Mouse (Mus musculus): ENCODE measurements at regions not wholly inside any gene's neighbourhood (a gene's known extent, or its start where the extent isn't known, plus 50 kb on each side); places are given as distances from the start of the nearest gene placed in this dataset.

DNA sequence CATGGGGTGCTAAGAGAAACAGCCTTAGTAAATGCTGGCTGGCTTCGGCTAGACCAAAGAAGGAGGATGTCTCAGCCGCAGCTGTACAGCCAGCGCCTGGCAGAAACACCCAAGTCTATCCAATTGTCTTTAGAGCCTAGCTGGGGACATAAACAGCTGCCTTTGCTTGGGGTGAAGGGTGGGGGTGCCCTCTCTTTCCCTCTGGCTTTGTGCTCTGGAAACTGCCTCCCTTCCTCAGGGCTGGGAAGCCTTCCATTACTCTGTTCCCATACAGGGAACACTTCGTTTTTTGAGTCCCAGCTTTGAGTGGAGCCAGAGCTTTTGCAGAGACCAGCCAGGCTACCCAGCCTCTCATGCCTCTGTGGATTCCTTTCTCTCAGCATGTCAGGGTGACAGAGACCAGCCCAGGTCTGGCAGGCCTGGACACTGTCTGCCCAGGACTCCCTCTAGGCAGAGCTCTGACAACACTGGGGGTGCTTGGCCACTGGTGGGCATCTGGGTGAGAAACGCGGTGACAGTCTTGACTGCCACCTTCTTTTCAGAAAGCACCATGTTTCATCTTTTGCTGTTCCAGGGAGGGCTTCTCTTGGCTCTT is 421.2 kb upstream of the Tbx3 start:
- no peak for TF ChIP-seq GATA1 (IDR thresholded peaks at IDR 0.05; ENCODE audit: low read length)
- TF ChIP-seq TAL1 (IDR thresholded peaks at IDR 0.05; ENCODE audit: low read length), result no peak
- H3K36me3 ChIP-seq (ENCODE audit: control insufficient read depth), result no peaks in the 10 kb centered on the region
- peaks cover 5% of the 10 kb centered on the region for H3K9me3 ChIP-seq (ENCODE audit: control insufficient read depth, low read length)

DNA sequence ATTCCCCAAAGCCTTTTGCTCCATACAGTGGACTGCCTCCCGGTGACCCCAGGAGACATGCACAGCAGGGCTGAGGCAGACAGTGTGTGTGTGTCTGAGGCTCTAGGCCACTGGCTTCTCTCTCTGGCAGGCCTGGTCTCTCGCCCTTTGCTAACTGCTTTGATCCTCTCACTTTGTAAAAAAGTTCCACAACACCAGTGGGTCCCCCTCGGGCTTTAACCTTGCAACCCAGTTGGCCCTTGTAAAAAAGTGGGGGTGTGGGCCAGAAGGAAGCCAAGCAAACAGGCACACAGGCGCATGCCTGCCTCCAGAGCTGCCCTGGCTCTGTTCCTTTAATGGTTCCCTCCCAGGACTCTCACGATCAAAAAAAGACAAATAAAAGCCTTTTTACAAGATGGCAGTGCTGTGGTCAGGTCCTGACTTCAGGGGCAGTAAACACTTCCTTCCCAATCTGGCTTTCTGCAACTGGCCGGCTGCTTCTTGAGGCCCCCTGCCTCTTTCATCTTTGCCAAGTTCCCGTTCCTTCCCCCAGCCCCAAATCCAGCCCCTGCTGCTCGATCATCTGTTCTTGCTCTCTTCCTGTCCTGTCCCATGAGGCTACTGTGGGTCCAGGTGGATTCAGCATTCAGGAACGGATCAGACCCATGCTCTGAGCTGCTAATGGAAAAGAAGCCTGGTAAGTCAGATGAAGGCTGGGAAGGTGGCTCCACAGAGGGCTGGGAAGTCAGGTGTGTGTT is 419.0 kb upstream of the Tbx3 start:
- no peak overlapping the region for H3K4me3 ChIP-seq (replicated peaks)
- H3K27me3 ChIP-seq (ENCODE audit: control insufficient read depth), result no peaks in the 10 kb centered on the region
- H3K9me3 ChIP-seq (ENCODE audit: control insufficient read depth, low read length), result peaks cover 12% of the 10 kb centered on the region; the same call in 1 of the 2 replicates
- no peaks in the 10 kb centered on the region for H3K4me1 ChIP-seq (ENCODE audit: control insufficient read depth)
- no peaks in the 10 kb centered on the region for H3K36me3 ChIP-seq (ENCODE audit: control insufficient read depth)
- TF ChIP-seq GATA1 (IDR thresholded peaks at IDR 0.05; ENCODE audit: low read length), result no peak
- no peak for TF ChIP-seq TAL1 (IDR thresholded peaks at IDR 0.05; ENCODE audit: low read length)

More for the DNA sequence above, 421.2 kb upstream of the Tbx3 start:
- no peaks in the 10 kb centered on the region for H3K4me1 ChIP-seq (ENCODE audit: control insufficient read depth)
- H3K4me3 ChIP-seq (replicated peaks), result no peak overlapping the region
- H3K27me3 ChIP-seq (ENCODE audit: control insufficient read depth), result no peaks in the 10 kb centered on the region

DNA sequence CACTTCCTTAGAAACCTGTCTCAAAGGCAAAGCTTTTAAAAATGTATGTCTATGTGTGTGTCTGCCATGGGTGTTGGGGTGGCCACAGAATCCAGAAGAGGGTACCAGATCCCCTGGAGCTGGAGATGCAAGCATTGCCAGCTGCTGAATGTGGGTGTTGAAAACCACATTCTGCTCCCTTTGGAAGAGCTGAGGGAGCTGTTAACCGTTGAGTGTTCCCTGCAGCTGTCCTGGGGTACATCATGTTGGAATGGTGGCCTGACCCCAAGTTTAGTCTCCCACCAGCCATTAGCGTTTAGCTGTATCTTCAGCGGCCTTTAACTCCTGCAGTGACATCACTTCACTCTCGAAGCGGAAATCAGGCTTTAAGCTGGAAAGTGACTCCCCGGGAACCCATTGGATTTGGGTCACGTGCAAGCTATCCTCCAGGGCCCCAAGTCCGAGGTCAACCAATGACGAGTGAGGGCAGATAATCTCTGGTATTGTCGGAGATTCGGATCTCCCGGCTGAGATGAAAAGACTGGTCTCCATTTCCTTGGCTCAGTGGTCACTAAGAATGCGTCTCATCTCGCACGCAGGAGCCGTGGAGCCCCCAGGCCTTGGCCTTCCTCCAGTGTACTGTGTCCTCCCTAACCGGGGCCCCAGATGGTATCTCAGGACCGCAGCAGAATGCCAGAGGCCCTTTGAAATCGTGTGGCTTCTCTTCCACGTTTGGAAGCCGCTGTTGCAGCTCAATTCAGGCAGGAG is 412.9 kb upstream of the Tbx3 start:
- Histone ChIP-seq H3K27me3 (ENCODE audit: control insufficient read depth) (no peaks in the 10 kb centered on the region), H3K4me3 (replicated peaks) (no peak overlapping the region), H3K36me3 (ENCODE audit: control insufficient read depth) (no peaks in the 10 kb centered on the region), H3K4me1 (ENCODE audit: control insufficient read depth) (no peaks in the 10 kb centered on the region), H3K9me3 (ENCODE audit: control insufficient read depth, low read length) (peaks cover 17% of the 10 kb centered on the region)
- no peak for TF ChIP-seq GATA1 (IDR thresholded peaks at IDR 0.05; ENCODE audit: low read length)
- no peak for TF ChIP-seq TAL1 (IDR thresholded peaks at IDR 0.05; ENCODE audit: low read length)

DNA sequence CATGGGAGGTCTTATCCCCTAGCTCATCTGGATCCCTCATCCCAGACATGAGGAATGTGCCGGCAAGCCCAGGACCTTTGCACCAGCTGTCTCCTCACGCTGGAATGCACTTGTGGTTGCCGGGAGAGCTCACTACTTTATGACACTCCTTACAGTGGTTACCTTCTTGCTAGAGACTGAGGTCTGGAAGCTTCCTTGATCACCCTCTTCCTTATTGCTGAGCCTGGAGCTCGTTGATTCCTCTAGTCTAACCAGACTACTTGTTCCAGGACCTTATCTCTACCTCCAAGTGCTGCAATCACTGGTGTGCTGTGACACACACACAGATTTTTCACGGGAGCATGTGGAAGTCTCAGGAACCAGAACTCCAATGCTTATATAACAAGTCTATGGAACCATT is 411.6 kb upstream of the Tbx3 start:
- no peaks in the 10 kb centered on the region for H3K27me3 ChIP-seq (ENCODE audit: control insufficient read depth)
- peaks cover 12% of the 10 kb centered on the region for H3K9me3 ChIP-seq (ENCODE audit: control insufficient read depth, low read length)
- no peak overlapping the region for H3K4me3 ChIP-seq (replicated peaks)
- H3K4me1 ChIP-seq (ENCODE audit: control insufficient read depth), result no peaks in the 10 kb centered on the region
- TF ChIP-seq TAL1 (IDR thresholded peaks at IDR 0.05; ENCODE audit: low read length) (no peak), GATA1 (IDR thresholded peaks at IDR 0.05; ENCODE audit: low read length) (no peak)
- H3K36me3 ChIP-seq (ENCODE audit: control insufficient read depth), result no peaks in the 10 kb centered on the region

DNA sequence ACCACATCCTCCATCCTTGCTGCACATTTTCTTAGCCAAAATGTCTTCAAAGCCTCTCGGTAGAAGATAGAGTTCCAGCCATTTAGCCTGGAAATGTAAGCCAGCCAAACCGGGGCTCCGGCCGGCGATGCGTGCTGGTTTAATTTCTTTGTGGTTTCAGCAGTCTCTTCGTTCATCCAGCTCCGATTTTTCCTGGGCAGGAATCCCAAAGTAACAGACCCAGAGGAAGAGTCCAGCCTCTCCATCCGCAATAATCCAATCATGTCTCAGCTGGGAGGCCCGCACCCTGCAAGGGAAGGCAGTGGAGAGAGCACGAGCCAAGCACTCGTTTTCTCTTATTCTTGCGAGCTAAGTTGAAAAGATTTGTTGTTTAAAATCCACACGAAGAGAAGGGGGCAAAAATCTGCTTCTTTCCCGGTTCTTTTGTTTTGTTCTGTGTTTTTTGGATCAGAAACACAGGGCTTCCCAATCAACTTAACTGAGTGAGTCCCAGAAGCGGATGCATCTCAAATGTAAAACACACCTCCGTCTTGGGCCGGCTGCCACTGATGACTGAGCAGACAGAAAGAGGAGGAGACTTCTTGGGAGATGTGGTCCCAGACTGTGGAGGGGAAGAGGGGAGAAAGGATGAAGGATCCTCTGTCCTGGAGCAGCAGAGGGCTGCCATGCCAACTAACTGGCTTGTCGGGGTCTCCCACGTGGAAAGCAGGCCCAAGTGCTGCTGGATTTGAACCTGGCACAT is 405.1 kb upstream of the Tbx3 start:
- TF ChIP-seq TAL1 (IDR thresholded peaks at IDR 0.05; ENCODE audit: low read length) (no peak), GATA1 (IDR thresholded peaks at IDR 0.05; ENCODE audit: low read length) (no peak)

DNA sequence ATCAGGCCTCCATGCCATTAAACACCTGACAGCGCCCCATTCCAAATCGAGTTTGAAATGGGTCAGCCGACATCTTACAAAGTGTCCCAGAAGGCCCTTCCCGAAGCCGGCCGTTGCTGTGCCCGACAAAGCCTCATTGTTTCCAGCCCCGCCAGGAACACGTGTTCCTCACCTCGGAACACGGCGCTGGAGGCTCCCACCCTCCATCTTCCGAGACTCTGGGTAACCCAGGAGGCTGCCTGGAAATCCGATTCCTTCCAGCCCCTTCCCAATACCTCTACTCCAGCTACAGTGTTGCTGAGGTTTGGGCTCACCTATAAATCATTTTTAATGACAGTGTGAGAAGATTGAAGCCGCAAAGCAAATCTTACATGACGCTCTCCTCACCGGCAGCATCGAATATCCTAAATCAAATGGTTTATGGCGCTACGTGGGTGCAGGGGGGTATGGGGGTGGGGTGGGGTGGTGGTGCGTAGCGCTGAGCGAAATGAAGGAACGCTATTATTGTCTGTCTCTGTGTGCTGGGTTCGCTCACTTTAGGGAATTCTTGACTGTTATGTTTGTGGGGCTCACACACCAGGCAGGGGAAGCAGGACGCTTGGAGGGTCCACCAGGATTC is 399.1 kb upstream of the Tbx3 start:
- H3K9me3 ChIP-seq (ENCODE audit: control insufficient read depth, low read length), result peaks cover 32% of the 10 kb centered on the region
- H3K36me3 ChIP-seq (ENCODE audit: control insufficient read depth), result no peaks in the 10 kb centered on the region
- TF ChIP-seq TAL1 (IDR thresholded peaks at IDR 0.05; ENCODE audit: low read length), result no peak
- TF ChIP-seq GATA1 (IDR thresholded peaks at IDR 0.05; ENCODE audit: low read length), result no peak
- H3K4me1 ChIP-seq (ENCODE audit: control insufficient read depth), result no peaks in the 10 kb centered on the region
- no peaks in the 10 kb centered on the region for H3K27me3 ChIP-seq (ENCODE audit: control insufficient read depth)
- no peak overlapping the region for H3K4me3 ChIP-seq (replicated peaks)

More for the DNA sequence above, 405.1 kb upstream of the Tbx3 start:
- Histone ChIP-seq H3K27me3 (ENCODE audit: control insufficient read depth) (no peaks in the 10 kb centered on the region), H3K4me1 (ENCODE audit: control insufficient read depth) (no peaks in the 10 kb centered on the region), H3K9me3 (ENCODE audit: control insufficient read depth, low read length) (peaks cover 26% of the 10 kb centered on the region), H3K4me3 (replicated peaks) (no peak overlapping the region), H3K36me3 (ENCODE audit: control insufficient read depth) (no peaks in the 10 kb centered on the region)

DNA sequence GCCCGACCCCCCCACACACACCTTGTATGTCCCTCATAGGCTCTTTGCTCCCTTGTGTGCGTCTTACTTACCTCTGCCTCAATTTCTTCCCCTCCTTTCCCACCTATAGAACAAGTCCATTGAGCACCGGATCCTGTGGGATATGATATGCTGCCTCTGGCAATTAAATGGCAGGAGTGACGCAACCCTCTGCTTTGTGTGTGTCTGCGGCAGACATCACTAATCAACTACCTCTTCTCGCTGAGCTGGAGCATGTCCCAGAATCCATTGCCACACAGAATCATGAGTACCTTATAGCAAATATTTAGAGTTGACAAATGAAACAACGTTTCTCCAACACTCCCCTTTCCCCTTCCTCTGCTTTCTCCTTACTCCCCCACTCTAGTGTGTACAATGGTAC is 397.3 kb upstream of the Tbx3 start:
- Histone ChIP-seq H3K36me3 (ENCODE audit: control insufficient read depth) (no peaks in the 10 kb centered on the region), H3K9me3 (ENCODE audit: control insufficient read depth, low read length) (peaks cover 22% of the 10 kb centered on the region), H3K4me3 (replicated peaks) (no peak overlapping the region), H3K27me3 (ENCODE audit: control insufficient read depth) (no peaks in the 10 kb centered on the region), H3K4me1 (ENCODE audit: control insufficient read depth) (no peaks in the 10 kb centered on the region)
- TF ChIP-seq GATA1 (IDR thresholded peaks at IDR 0.05; ENCODE audit: low read length) (no peak), TAL1 (IDR thresholded peaks at IDR 0.05; ENCODE audit: low read length) (no peak)

DNA sequence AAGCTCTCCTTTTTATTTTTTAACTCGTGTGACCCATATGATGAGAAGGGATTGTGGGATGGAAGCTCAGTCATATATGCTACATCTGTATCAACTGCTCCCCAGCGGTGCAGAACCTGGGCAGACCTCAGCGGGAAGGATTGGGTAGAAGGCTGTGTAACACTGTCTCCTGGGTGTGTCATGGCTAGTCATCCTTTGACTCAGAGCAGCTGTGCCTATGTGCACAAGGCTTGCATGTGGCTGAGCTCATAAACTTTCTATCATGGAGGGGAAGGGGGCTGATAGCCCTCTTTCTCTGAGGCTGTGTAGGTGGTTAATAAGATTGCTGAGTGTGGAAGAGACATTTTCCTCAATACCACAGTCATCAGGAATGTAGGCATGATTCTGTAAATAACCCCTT is 396.9 kb upstream of the Tbx3 start:
- H3K9me3 ChIP-seq (ENCODE audit: control insufficient read depth, low read length), result peaks cover 18% of the 10 kb centered on the region
- TF ChIP-seq GATA1 (IDR thresholded peaks at IDR 0.05; ENCODE audit: low read length) (no peak), TAL1 (IDR thresholded peaks at IDR 0.05; ENCODE audit: low read length) (no peak)
- no peaks in the 10 kb centered on the region for H3K27me3 ChIP-seq (ENCODE audit: control insufficient read depth)
- H3K36me3 ChIP-seq (ENCODE audit: control insufficient read depth), result no peaks in the 10 kb centered on the region
- no peak overlapping the region for H3K4me3 ChIP-seq (replicated peaks)
- no peaks in the 10 kb centered on the region for H3K4me1 ChIP-seq (ENCODE audit: control insufficient read depth)
